Mouse (Mus musculus) lung, postnatal 14 days (tissue): ENCODE data around the gene Tspan9.

Experiments used
- DNase-seq: peaks from one replicate; pipeline ENCODE4 v3.0.0; 2021

Tspan9 gene

DNA sequence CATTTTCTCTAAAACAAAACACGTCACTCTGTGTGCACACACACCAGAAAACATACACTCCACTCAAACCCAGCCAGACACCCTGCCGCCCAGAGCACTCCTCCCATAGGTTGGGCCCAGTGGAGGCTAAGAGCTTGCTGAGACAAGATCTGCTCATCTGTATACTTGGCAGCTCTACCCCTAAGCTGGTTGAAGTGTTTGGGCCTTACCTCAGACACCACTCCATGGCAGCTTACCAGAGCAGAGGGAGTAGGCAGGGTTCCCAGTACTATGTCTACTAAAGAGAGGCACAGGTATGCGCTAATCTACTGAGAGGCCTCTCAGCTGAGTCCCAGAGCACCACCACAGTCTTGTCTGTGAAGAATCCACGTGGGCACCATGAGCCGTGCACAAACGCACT lies 10.8 kb downstream of the Tspan9 start:
- DNase-seq = no peak

DNA sequence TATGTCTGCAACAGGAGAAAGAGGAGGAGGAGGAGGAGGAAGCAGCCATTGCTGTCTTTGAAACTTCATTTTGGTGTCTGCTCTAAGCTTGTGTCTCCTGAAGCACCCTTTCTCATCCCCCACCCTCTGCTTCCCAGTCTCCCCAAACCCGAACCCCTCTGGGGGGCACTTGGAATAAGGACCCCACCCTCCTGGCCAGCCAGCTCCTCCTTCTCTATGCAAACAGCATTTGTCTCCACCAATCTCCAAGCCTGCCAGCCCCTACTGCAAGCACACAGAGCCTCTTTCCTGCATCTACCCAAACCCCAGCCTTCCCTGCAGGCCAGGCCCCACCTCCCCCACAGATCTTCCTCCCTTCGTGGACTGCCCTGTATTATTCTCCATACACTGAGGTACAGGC lies 12.0 kb downstream of the Tspan9 start:
- no peak for DNase-seq

DNA sequence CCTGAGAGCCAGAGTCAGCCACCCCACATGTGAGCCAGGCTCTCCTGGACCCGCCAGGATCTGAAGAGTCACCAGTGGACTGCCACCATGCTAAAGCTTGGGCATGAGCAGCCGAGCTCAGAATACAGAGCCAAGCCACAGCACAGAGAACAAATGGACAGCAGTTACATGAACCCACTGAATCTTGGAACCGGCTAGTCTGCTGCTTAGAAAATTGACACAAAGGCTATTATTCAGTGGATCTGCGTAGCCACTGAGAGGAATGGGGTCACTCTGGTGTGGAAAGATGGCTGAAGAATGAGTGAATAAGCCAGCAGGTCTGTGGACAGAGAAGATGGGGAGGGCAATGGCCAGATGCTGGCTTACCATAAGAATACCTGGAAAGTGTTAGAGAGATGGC lies 12.7 kb downstream of the Tspan9 start:
- no peak for DNase-seq

- DNase-seq = no peak
Observed at GRCm38 (mm10) chr6:128129382-128129781, 14.0 kb downstream of the Tspan9 start.

DNA sequence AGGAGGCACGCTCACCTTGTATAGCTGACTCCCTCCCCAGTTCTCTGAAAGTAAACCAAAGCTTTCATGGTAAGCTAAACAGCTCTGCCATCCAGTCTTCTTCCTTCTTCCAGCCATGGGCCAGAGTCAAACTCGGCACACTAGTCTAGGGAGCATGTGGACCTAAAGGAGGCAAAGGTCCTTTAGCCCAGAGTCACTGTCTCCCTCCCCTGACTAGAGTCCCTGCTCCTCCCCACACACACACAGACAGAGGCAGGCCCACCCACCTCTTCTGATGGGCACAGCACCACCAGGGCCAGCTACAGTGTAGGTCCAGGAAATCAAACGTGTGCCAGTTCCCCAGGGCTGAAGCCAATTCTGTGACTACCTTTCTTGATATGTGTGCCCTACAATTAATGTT lies 16.1 kb downstream of the Tspan9 start:
- DNase-seq = no peak

GRCm38 (mm10) chr6:128126876-128127275 lies 16.5 kb downstream of the Tspan9 start:
- DNase-seq = no peak

- DNase-seq = no peak
Observed at GRCm38 (mm10) chr6:128125464-128125863, 17.9 kb downstream of the Tspan9 start.

DNA sequence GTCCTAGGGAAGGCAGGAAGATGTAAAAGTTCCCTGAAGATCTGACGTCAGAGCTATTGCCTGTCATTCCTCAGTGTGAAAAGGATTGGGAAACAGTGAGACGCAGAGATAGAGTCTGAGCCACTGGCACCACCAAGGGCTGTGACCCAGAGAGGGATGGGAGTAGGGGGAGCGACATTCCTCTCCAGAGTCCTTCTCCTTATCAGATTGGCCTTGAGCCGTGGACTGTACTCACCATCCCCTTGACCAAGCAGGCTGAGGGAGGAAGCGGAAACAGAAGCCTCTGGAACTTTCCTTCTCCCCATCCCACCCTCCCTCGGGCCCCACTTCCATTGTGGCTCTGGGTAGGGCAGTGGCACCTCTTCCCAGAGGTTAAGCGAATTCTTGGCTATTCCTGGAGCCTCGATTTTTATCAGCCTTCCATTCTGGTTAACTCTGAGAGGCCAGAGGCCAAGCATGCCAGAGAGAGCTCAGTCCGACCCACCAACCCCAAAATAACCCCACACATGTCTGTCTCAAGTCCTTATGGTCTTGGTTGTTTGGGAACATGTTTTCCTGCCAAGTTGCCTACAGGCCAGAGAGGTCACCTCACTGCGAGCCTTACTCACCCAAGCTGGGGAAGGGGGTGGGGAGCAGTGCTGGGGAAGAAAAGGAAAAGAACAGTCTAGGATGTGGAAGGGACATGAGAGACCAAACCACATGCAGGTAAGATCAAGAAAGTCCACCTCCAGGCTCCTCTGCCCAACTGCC lies 19.0 kb downstream of the Tspan9 start:
- peak; percentile 83 for DNase-seq

GRCm38 (mm10) chr6:128122127-128122526 lies 21.3 kb downstream of the Tspan9 start:
- DNase-seq = no peak

DNA sequence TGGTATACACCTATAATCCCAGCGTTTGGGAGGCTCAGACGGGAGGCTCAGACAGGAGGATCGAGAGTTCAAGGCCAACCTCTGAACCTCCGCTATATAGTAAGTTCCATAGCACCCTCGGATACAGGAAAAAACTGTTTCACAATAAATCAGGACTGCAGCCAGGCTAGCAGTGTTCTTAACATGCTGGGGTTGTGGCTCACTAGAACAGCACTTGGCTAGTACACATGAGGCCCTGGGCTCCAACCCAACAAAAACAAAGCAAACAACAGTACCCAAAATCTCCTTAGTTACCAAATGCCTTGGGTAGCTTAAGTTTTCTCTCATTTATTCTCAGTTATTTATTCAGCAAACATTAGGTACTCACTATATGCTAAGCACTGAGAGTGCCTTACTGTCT lies 21.7 kb downstream of the Tspan9 start:
- peak; percentile 69 for DNase-seq

DNA sequence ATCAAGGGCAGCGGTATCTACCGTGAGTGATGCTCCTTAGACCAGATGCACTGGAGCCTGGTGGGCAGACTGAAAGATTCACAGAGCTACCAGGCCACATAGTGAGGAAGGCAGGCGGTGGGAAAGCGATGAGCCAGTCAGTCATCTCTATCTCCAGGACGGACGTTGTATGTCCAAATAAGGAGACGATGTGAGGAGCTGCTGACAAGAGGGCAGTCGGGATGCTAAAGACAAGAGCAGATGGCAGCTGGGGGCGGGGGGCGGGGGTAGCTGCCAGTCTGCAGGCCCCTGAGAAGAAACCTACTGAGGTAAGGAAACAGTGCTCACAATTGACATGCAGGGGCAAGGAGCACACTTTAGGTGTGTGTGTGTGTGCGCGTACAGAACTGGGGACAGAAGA lies 22.6 kb downstream of the Tspan9 start:
- DNase-seq = no peak

DNA sequence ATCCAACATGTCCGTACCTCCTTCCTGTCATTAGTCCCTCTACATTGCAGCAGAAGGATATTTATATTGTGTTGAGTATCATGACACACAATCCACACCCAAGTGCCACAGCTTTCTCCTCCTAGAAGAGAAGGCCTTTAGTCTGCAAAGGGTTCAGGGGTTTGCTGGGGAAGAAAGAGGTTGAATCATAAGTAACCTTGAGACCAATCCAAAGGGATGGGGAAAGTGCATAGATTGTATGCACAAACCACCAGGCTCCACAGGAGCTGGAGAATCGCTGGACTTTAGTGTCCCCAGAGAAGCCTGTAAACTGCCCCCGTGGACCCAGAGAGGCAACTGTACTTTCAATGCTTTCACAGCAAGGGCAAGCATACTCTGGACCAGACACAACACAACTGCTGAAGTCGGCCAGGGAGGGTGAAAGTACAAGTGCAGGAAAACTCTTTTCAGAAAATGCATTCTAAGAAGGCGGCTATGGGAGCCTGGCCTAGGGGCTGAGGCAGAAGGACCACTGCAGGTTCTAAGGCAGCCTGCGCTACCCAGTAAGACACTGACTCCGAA lies 24.6 kb downstream of the Tspan9 start:
- DNase-seq = no peak

- no peak for DNase-seq
Observed at GRCm38 (mm10) chr6:128116836-128117542, 26.4 kb downstream of the Tspan9 start.

DNA sequence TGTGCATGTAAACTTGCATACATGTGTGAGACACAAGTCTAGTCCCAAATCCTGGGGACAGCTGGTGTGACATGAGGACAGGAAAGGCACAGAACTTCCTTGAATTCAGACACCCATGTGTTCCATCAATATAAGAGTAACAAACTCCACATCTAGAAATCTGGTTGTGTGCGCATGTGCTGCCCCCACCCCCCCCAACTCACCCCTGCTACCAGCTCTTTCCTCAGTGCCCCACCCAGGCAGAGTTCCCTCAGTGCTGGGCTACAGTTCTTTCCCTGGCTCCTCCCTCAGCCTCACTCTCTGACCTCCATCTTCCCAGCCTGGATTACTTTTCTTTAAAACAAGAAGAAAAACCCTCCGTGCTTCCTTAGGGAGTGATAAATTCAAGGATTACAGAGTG lies 27.1 kb downstream of the Tspan9 start:
- no peak for DNase-seq

- no peak for DNase-seq
Observed at GRCm38 (mm10) chr6:128115121-128115520, 28.3 kb downstream of the Tspan9 start.

- DNase-seq = no peak
Observed at GRCm38 (mm10) chr6:128112605-128113004, 30.8 kb downstream of the Tspan9 start.

DNA sequence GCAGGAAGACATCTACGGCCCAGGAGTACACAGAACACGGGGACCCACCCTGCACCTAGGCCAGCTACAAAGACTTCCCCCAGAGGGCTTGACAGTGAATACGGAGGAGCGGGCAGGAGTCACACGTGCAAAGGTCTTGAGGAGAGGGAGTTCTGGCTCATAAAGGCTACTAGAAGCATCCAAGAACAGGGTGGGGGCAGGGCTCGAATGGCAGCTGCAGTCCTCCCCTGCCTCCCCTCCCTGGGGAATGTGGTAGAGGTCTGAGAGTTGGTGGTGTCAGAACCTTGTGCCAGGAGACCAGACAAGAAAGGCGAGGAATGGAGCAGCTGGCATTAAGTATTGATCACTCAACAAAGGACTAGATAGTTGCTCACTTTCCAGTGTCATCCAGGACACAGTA lies 31.6 kb downstream of the Tspan9 start:
- no peak for DNase-seq

DNA sequence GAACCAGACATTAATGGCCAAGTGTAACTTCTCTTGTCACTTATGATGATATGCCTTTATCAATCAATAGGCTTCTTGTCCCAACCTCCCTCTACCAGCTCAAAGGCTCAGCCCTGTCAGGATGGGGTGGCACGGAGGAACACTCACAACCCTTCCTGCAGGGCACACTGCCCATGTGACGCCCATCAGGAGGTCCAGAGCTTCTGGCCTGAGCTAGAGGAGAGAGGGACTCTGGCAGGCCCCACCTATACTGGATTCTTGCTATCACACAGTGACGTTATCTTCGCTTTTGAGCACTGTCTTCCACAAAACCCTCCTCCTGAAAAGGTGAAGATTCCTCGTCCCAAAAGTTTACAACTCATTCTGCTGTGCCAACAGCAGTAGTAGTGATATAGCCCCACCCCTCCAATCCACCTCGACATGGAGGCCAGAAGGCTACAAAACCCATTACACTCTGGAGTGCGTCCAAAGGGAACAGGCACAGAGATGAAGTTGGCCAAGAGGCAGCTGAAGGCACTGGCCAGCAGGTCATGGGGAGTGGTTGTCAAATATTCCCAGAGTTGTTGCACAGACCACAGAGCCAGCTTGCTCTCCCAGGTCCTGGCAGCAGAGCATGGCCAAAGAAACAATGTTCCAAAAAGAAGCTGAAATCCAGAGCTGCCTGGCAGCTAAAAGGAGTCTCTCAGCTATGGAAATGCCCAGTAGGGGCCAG lies 34.9 kb downstream of the Tspan9 start:
- peak; percentile 45 for DNase-seq

DNA sequence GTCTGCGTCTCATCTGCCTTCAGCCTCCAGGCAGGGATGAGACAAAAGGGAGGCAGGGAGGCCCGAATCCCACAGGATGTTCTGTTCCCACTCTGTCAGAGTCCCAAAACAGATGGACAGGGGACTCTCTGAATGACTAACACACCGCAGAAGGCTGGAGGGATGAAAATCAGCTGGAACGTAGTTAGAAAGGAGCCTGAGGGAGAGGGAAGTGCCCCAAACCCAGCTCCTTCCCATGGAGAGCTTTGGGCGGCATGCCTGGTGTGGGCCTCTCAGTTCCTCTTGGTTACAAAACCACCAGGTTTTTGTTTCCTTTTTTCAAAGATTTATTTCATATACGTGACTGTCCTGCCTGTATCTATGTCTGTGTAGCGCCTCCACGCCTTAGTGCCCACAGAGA lies 35.7 kb downstream of the Tspan9 start:
- no peak for DNase-seq

DNA sequence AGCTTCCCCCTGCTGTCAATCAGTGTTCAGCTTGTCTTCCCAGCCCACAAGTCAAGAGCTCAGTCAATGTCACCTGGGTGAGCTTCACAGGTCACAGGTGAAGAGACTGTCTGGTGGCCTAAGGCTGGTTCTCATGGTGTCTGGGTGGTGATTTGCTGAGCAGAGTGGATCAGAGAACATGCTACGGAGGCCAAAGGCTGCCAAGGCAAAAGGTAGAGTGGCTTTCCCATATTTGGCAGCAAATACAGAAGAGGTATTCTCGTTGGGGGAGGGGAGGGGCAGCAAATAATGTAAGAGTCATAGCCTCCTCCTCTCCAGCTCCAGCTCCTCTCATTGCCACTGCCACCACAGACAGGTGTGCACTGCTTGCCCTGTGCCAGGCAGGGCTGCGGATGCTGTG lies 37.2 kb downstream of the Tspan9 start:
- DNase-seq = peak; percentile 54

GRCm38 (mm10) chr6:128104712-128105324 lies 38.6 kb downstream of the Tspan9 start:
- peak; percentile 69 for DNase-seq

GRCm38 (mm10) chr6:128103874-128104273 lies 39.5 kb downstream of the Tspan9 start:
- no peak for DNase-seq
